17 mouse cellular contexts compared by ENCODE assay signal in the genomic region with DNA sequence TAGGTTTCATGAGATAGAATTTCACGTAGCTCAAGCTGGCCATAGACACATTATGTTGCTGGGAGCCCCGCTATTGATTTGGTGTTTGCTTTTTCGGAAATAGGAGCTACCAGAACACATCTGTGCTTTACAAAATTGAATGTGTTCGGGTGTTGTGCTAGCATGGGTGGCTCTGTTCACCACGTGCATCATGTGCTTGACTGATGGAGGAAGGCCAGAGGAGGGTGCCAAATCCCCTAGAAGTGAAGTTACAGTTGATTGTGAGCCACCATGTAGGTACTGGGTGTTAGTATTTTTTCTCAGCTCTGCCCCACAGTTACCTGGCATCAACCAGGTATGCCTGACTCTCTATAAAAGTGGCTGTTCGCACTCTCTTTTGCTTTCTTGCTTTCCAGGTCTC. TPM values are rescaled to one million over a fixed set of nuclear protein-coding genes. Genes with fewer than 3 reads are reported as not detected.
DNase-seq lines count a peak whose midpoint lies in the region; ATAC-seq and TF ChIP-seq lines count a peak whose summit lies in the region.
"Had no signal": no experiment of that assay in that cellular context is flagged by ENCODE, and none has a peak within 500 bp of the region (broad histone marks: within the 10 kb centered on the region; RNA-seq: fewer than 3 reads in every experiment).

No protein-coding gene starts in this region.

- no peaks in the 10 kb centered on the region for H3K27me3 ChIP-seq in heart, embryonic 10.5 days (ENCODE audit: insufficient read depth, poor library complexity, severe bottlenecking)
- H3K27me3 ChIP-seq in kidney, adult 2 months (replicated peaks; ENCODE audit: control insufficient read depth, insufficient read depth, low read length) = no peaks in the 10 kb centered on the region
- H3K27me3 ChIP-seq in MEL (ENCODE audit: control insufficient read depth in 1 of 2, insufficient read depth in 2 of 2, low read length in 2 of 2) = no peaks in the 10 kb centered on the region
- no peaks in the 10 kb centered on the region for H3K27me3 ChIP-seq in liver, postnatal 0 days (ENCODE audit: insufficient read depth, low read length)
- H3K27me3 ChIP-seq: lung, embryonic 15.5 days; neural tube, embryonic 15.5 days had no signal

- no peaks in the 10 kb centered on the region for H3K36me3 ChIP-seq in heart, embryonic 10.5 days
- no peaks in the 10 kb centered on the region for H3K36me3 ChIP-seq in kidney, adult 2 months (ENCODE audit: control insufficient read depth, insufficient read depth, low read length)
- peaks cover 14 to 17% of the 10 kb centered on the region in 2 experiments for H3K36me3 ChIP-seq in MEL (ENCODE audit: control insufficient read depth in 1 of 2, insufficient read depth in 2 of 2, low read length in 2 of 2)
- no peaks in the 10 kb centered on the region for H3K36me3 ChIP-seq in liver, postnatal 0 days (replicated peaks; ENCODE audit: insufficient read depth, low read length)
- H3K36me3 ChIP-seq: forebrain, embryonic 10.5 days; lung, embryonic 15.5 days; neural tube, embryonic 15.5 days had no signal

- TF ChIP-seq RAD21 in MEL (IDR thresholded peaks at IDR 0.05; ENCODE audit: low read depth, low read length) = no peak

- DNase-seq in heart, embryonic 10.5 days (ENCODE audit: low spot score) = no peak
- DNase-seq in heart, adult 8-10 months (ENCODE audit: low spot score) = no peak
- peak; percentile 16 for DNase-seq in kidney, adult 2 months
- no peak for DNase-seq in kidney, adult 11 months
- peak; percentile 67 for DNase-seq in MEL (ENCODE audit: low read depth, low spot score)
- no peak for DNase-seq in liver, postnatal 0 days
- DNase-seq in layer of hippocampus, adult 8-10 months (ENCODE audit: low spot score in 2 of 2) = no peak
- DNase-seq: cerebellum, adult 11 months; cerebellum, postnatal 36 days; layer of hippocampus, adult 9-11 months; spleen, adult 18-20 months had no signal

- WGBS in heart, embryonic 10.5 days = 80% methylated on average over 6 of the region's 6 CpGs
- WGBS in kidney, adult 2 months = 56% methylated on average over 6 of the region's 6 CpGs
- WGBS in liver, postnatal 0 days (ENCODE audit: insufficient replicate concordance) = 64% methylated on average over 6 of the region's 6 CpGs

- ATAC-seq in liver, postnatal 0 days = no peak
- no peak for ATAC-seq in inflammation-experienced regulatory T-cells, adult 6 months

- no peaks in the 10 kb centered on the region for H3K9me3 ChIP-seq in heart, embryonic 10.5 days
- H3K9me3 ChIP-seq in MEL (replicated peaks; ENCODE audit: insufficient read depth, low read length) = no peaks in the 10 kb centered on the region
- no peaks in the 10 kb centered on the region for H3K9me3 ChIP-seq in liver, postnatal 0 days (ENCODE audit: low read length)
- H3K9me3 ChIP-seq: forebrain, embryonic 10.5 days; lung, embryonic 15.5 days; neural tube, embryonic 15.5 days had no signal

- no peak for TF ChIP-seq CTCF in kidney, adult 2 months (conservative IDR thresholded peaks at IDR 0.05; ENCODE audit: insufficient read depth, insufficient read length, low read depth, low read length)
- TF ChIP-seq CTCF in MEL (IDR thresholded peaks at IDR 0.05 in 2 of 3, conservative IDR thresholded peaks at IDR 0.05 in 1 of 3; ENCODE audit: control insufficient read depth in 1 of 3, insufficient read depth in 1 of 3, low read depth in 2 of 3, low read length in 3 of 3, poor library complexity in 1 of 3, severe bottlenecking in 1 of 3) = no peak
- no peak for TF ChIP-seq CTCF in liver, postnatal 0 days (IDR thresholded peaks at IDR 0.05; ENCODE audit: low read depth)

- H3K79me2 ChIP-seq in MEL (ENCODE audit: control insufficient read depth, insufficient read depth, low read length, poor library complexity) = peaks cover 40% of the 10 kb centered on the region

- TF ChIP-seq POLR2A in kidney, adult 2 months (IDR thresholded peaks at IDR 0.05; ENCODE audit: low read depth, low read length) = no peak
- TF ChIP-seq POLR2A in MEL (IDR thresholded peaks at IDR 0.05; ENCODE audit: control insufficient read depth in 1 of 2, insufficient read depth in 1 of 2, low read depth in 1 of 2, low read length in 2 of 2, poor library complexity in 1 of 2) = no peak

- peak overlapping the region; percentile 27; the same call in 1 of the 2 replicates for H3K4me3 ChIP-seq in heart, embryonic 10.5 days
- peak overlapping the region; percentile 53 for H3K4me3 ChIP-seq in kidney, adult 2 months (ENCODE audit: insufficient read depth, low read depth, low read length)
- H3K4me3 ChIP-seq in MEL (ENCODE audit: control insufficient read depth in 1 of 2, insufficient read depth in 1 of 2, low read depth in 2 of 2, low read length in 2 of 2) = peak overlapping the region; percentile 79 to 82
- 0 out of 2 replicates have a peak overlapping the region, but pooled peaks have one; percentile 11 for H3K4me3 ChIP-seq in liver, postnatal 0 days (ENCODE audit: low read depth, low read length)
- H3K4me3 ChIP-seq: forebrain, embryonic 10.5 days; lung, embryonic 15.5 days; neural tube, embryonic 15.5 days had no signal

- H3K27ac ChIP-seq in heart, embryonic 10.5 days = peak overlapping the region; percentile 4; the same call in 1 of the 2 replicates
- H3K27ac ChIP-seq in kidney, adult 2 months (ENCODE audit: insufficient read depth, low read depth, low read length) = peak overlapping the region; percentile 70; the same call in 1 of the 2 replicates
- peak overlapping the region; percentile 75 for H3K27ac ChIP-seq in MEL (ENCODE audit: control insufficient read depth, low read depth, low read length)
- H3K27ac ChIP-seq in liver, postnatal 0 days (ENCODE audit: low read depth) = no peak overlapping the region
- H3K27ac ChIP-seq: forebrain, embryonic 10.5 days; hindbrain, embryonic 14.5 days; lung, embryonic 15.5 days; neural tube, embryonic 15.5 days had no signal

- peaks cover 21% of the 10 kb centered on the region for H3K4me1 ChIP-seq in heart, embryonic 10.5 days
- H3K4me1 ChIP-seq in kidney, adult 2 months (ENCODE audit: control insufficient read depth, insufficient read depth, low read length) = peaks cover 15% of the 10 kb centered on the region
- H3K4me1 ChIP-seq in MEL (ENCODE audit: control insufficient read depth in 1 of 2, insufficient read depth in 2 of 2, low read length in 2 of 2) = peaks cover 0 to 10% of the 10 kb centered on the region in 2 experiments; a peak in 3 of 4 replicates
- H3K4me1 ChIP-seq in liver, postnatal 0 days (ENCODE audit: insufficient read depth) = no peaks in the 10 kb centered on the region
- H3K4me1 ChIP-seq: forebrain, embryonic 10.5 days; neural tube, embryonic 15.5 days had no signal

- H3K9ac ChIP-seq in MEL (ENCODE audit: control insufficient read depth, low read depth, low read length, poor library complexity, severe bottlenecking) = peak overlapping the region; percentile 70
- H3K9ac ChIP-seq in liver, postnatal 0 days (replicated peaks) = no peak overlapping the region
- H3K9ac ChIP-seq: hindbrain, embryonic 14.5 days; lung, embryonic 15.5 days; neural tube, embryonic 15.5 days had no signal

- no peak overlapping the region for H3K4me2 ChIP-seq in liver, postnatal 0 days (ENCODE audit: low read depth, low read length)
- H3K4me2 ChIP-seq: hindbrain, embryonic 14.5 days; lung, embryonic 15.5 days; neural tube, embryonic 15.5 days had no signal

- TF ChIP-seq EP300 in MEL (IDR thresholded peaks at IDR 0.05; ENCODE audit: low read depth in 1 of 2, low read length in 2 of 2) = no peak
- no peak for TF ChIP-seq EP300 in liver, postnatal 0 days (IDR thresholded peaks at IDR 0.05; ENCODE audit: low read depth)

TF ChIP-seq in MEL, 35 proteins besides CTCF, POLR2A, EP300 and RAD21 (continues in another document):
- TF ChIP-seq USF1 (IDR thresholded peaks at IDR 0.05; ENCODE audit: low read depth, low read length) (no peak), JUND (IDR thresholded peaks at IDR 0.05; ENCODE audit: low read depth, low read length) (peak; percentile 71; the same call in 1 of the 2 replicates), E2F4 (IDR thresholded peaks at IDR 0.05; ENCODE audit: borderline replicate concordance, low read depth, low read length) (no peak), UBTF (IDR thresholded peaks at IDR 0.05; ENCODE audit: borderline replicate concordance, insufficient read depth, low read depth, low read length) (no peak), GABPA (IDR thresholded peaks at IDR 0.05; ENCODE audit: low read depth, low read length) (no peak), POLR2AphosphoS5 (IDR thresholded peaks at IDR 0.05; ENCODE audit: borderline replicate concordance, low read depth, low read length) (no peak), BHLHE40 (IDR thresholded peaks at IDR 0.05; ENCODE audit: borderline replicate concordance, low read depth, low read length) (no peak), ZMIZ1 (IDR thresholded peaks at IDR 0.05; ENCODE audit: low read depth, low read length) (no peak), GATA1 (IDR thresholded peaks at IDR 0.05; ENCODE audit: low read depth, low read length) (no peak), TBP (IDR thresholded peaks at IDR 0.05; ENCODE audit: low read depth, low read length) (no peak), ZNF384 (IDR thresholded peaks at IDR 0.05; ENCODE audit: low read depth, low read length) (no peak)

RNA-seq across cellular contexts. Expression of a gene that starts 27.5 kb away (rescaled TPM):
- polyA plus RNA-seq in heart, embryonic 10.5 days (2016; fragmentation: Nextera tagmentation; extraction: Ambion mirVana) = 1.8 and 3.0 TPM in 2 replicates
- total RNA-seq in heart, adult 8-10 months (2022) = under 1 TPM in 2 of 4 experiments, not detected in 2; 0.41 to 0.69 TPM
- 0.23 and 0.31 TPM in 2 replicates for polyA plus RNA-seq in kidney, adult 2 months (2012; rRNA removed)
- total RNA-seq in MEL (2012; rRNA removed) = not detected in 2 replicates
- polyA plus RNA-seq in MEL (2012; ENCODE audit: insufficient read depth in 1 of 2, insufficient read length in 2 of 2, low read depth in 1 of 2, low replicate concordance in 2 of 2, missing spikeins in 1 of 2) = not detected
- 0.15 and 0.18 TPM in 2 replicates for polyA plus RNA-seq in liver, postnatal 0 days (2015; fragmentation: Nextera tagmentation; extraction: Ambion mirVana)
- 1 to 10 TPM; 1.9 to 3.2 (median 2.4) TPM for total RNA-seq in layer of hippocampus, adult 8-10 months (2022)
- polyA plus RNA-seq in inflammation-experienced regulatory T-cells, adult 6 months (2017; shearing (Covaris generic)) = not detected
- total RNA-seq: megakaryocyte-erythroid progenitor cell, adult 5-6 weeks had no signal

RNA-seq across cellular contexts. Expression of a gene that starts 40.9 kb away (rescaled TPM):
- polyA plus RNA-seq in heart, embryonic 10.5 days (2016; fragmentation: Nextera tagmentation; extraction: Ambion mirVana) = 14.4 and 24.4 TPM in 2 replicates
- total RNA-seq in heart, adult 8-10 months (2022) = 1 to 10 TPM; 4.1 to 7.7 (median 5.8) TPM
- 11.8 and 14.0 TPM in 2 replicates for polyA plus RNA-seq in kidney, adult 2 months (2012; rRNA removed)
- total RNA-seq in MEL (2012; rRNA removed) = 5.3 and 6.6 TPM in 2 replicates
- 1 to 10 TPM in 1 of 2 experiments, not detected in 1; 9.3 TPM for polyA plus RNA-seq in MEL (2012; ENCODE audit: insufficient read depth in 1 of 2, insufficient read length in 2 of 2, low read depth in 1 of 2, low replicate concordance in 2 of 2, missing spikeins in 1 of 2)
- 1.9 and 2.5 TPM in 2 replicates for polyA plus RNA-seq in liver, postnatal 0 days (2015; fragmentation: Nextera tagmentation; extraction: Ambion mirVana)
- 100 to 1,000 TPM in 3 of 4 experiments, 10 to 100 TPM in 1; 93.5 to 105 (median 103) TPM for total RNA-seq in layer of hippocampus, adult 8-10 months (2022)
- polyA plus RNA-seq in inflammation-experienced regulatory T-cells, adult 6 months (2017; shearing (Covaris generic)) = 1 to 10 TPM; 2.6 to 5.7 (median 3.4) TPM

Comparison
In these comparisons a context has a peak if more than half of its experiments do, and no peak if none do; other contexts are left out.
1. DNase-seq: peak in kidney, adult 2 months (single experiment) and MEL (single experiment); none in heart, embryonic 10.5 days (single experiment), heart, adult 8-10 months (single experiment), kidney, adult 11 months (single experiment), liver, postnatal 0 days (single experiment) and layer of hippocampus, adult 8-10 months (0 of 2).
2. H3K4me3 ChIP-seq: peak in every context shown above with its lines; median percentile 80 in MEL; 53 in kidney, adult 2 months; 27 in heart, embryonic 10.5 days; 11 in liver, postnatal 0 days.